Mouse (Mus musculus) lung, postnatal 0 days (tissue): ENCODE data around the gene Scgb3a1. TPM values are rescaled to one million over a fixed set of nuclear protein-coding genes. Genes with fewer than 3 reads are reported as not detected.

ENCODE experiments used
- ATAC-seq: fragments of 200-750 bp; cut with Nextera tagmentation; 2 replicates; pipeline ENCODE4 v1.8.0; 2017; ENCODE audit warnings: moderate library complexity
- DNase-seq: peaks from one replicate; pipeline ENCODE4 v3.0.0-alpha.2; 2016; ENCODE audit warnings: low spot score
- H3K27ac ChIP-seq: fragments of 300-500 bp; sonication (generic); 2 replicates; pipeline ENCODE4 v1.5.1; 2014; ENCODE audit warnings: antibody characterized with exemption, mild to moderate bottlenecking, low read length, mixed read lengths
- H3K27me3 ChIP-seq: fragments of 300-500 bp; sonication (generic); replicated peaks from 2 replicates; pipeline ENCODE4 v1.6.1; 2014; ENCODE audit warnings: low read length, mixed read lengths; ENCODE audit not compliant: insufficient read depth
- H3K36me3 ChIP-seq: fragments of 300-500 bp; sonication (generic); 2 replicates; pipeline ENCODE4 v1.6.1; 2014; ENCODE audit warnings: low read length, mixed read lengths; ENCODE audit not compliant: insufficient read depth
- H3K4me1 ChIP-seq: fragments of 300-500 bp; sonication (generic); 2 replicates; pipeline ENCODE4 v1.6.1; 2014; ENCODE audit warnings: antibody characterized with exemption, low read depth, low read length, mixed read lengths; ENCODE audit not compliant: insufficient read depth
- H3K4me2 ChIP-seq: fragments of 300-500 bp; sonication (generic); replicated peaks from 2 replicates; pipeline ENCODE4 v1.6.1; 2014; ENCODE audit warnings: low read depth, mild to moderate bottlenecking, low read length, moderate library complexity, mixed read lengths
- H3K4me3 ChIP-seq: fragments of 300-500 bp; sonication (generic); 2 replicates; pipeline ENCODE4 v1.5.1; 2014; ENCODE audit warnings: low read depth, low read length
- H3K9ac ChIP-seq: fragments of 300-500 bp; sonication (generic); replicated peaks from 2 replicates; pipeline ENCODE4 v1.6.1; 2014; ENCODE audit warnings: low read depth, mild to moderate bottlenecking
- H3K9me3 ChIP-seq: fragments of 300-500 bp; sonication (generic); 2 replicates; pipeline ENCODE4 v1.6.1; 2016; ENCODE audit warnings: low read length, mixed read lengths
- CTCF ChIP-seq: IDR thresholded peaks from 2 replicates; pipeline ENCODE4 v1.5.1; 2016; ENCODE audit warnings: antibody characterized with exemption, mild to moderate bottlenecking
- EP300 ChIP-seq: IDR thresholded peaks from 2 replicates; pipeline ENCODE4 v1.6.1; 2016; ENCODE audit warnings: antibody characterized with exemption, mild to moderate bottlenecking, control low read depth
- WGBS: fragments of 180-500 bp; shearing (Covaris S2); extraction: QIAGEN DNeasy Blood & Tissue Kit; methylation state at CpG from one replicate; pipeline ENCODE4 v1.1.7; 2014; 5-methylcytosine and 5-hydroxymethylcytosine counted together
- polyA plus RNA-seq: library from polyadenylated mRNA; unstranded; fragments of >200 nt; fragmentation: Nextera tagmentation; extraction: Ambion mirVana; gene quantifications from 2 replicates; pipeline ENCODE4 v1.2.1, GENCODE M21; 2015

The Scgb3a1 gene
- polyA plus RNA-seq, 1 experiment from 2014 or later: 261 TPM

- Histone ChIP-seq H3K4me1 (no peaks in the 10 kb centered on the region; the same call in 1 of the 2 replicates), H3K4me2 (no peak overlapping the region), H3K27ac (no peak overlapping the region), H3K9me3 (no peaks in the 10 kb centered on the region), H3K9ac (no peak overlapping the region), H3K4me3 (no peak overlapping the region), H3K27me3 (no peaks in the 10 kb centered on the region), H3K36me3 (peaks cover 13% of the 10 kb centered on the region; the same call in 1 of the 2 replicates)
- TF ChIP-seq CTCF: no peak
- TF ChIP-seq EP300: no peak
- ATAC-seq (no peak), DNase-seq (no peak)
- WGBS: 92% methylated on average over 2 of the region's 2 CpGs
Observed at GRCm38 (mm10) chr11:49696472-49696871, 33.1 kb downstream of the Scgb3a1 start.

- H3K27ac ChIP-seq: no peak overlapping the region
- H3K27me3 ChIP-seq: no peaks in the 10 kb centered on the region
- DNase-seq: no peak
- no peaks in the 10 kb centered on the region; the same call in 1 of the 2 replicates for H3K4me1 ChIP-seq
- H3K9ac ChIP-seq: no peak overlapping the region
- WGBS: 89% methylated on average over 5 of the region's 5 CpGs
- no peak overlapping the region for H3K4me3 ChIP-seq
- TF ChIP-seq EP300 (no peak), CTCF (no peak)
- ATAC-seq: no peak
- H3K36me3 ChIP-seq: peaks cover 13% of the 10 kb centered on the region; the same call in 1 of the 2 replicates
- H3K9me3 ChIP-seq: no peaks in the 10 kb centered on the region
- no peak overlapping the region for H3K4me2 ChIP-seq
Observed at GRCm38 (mm10) chr11:49697779-49698178, 34.4 kb downstream of the Scgb3a1 start.

- Histone ChIP-seq H3K9ac (no peak overlapping the region), H3K4me1 (no peaks in the 10 kb centered on the region; the same call in 1 of the 2 replicates), H3K36me3 (peaks cover 13% of the 10 kb centered on the region; the same call in 1 of the 2 replicates), H3K27me3 (no peaks in the 10 kb centered on the region), H3K9me3 (no peaks in the 10 kb centered on the region), H3K27ac (no peak overlapping the region), H3K4me3 (no peak overlapping the region), H3K4me2 (no peak overlapping the region)
- 96% methylated on average over 1 of the region's 1 CpGs for WGBS
- no peak for TF ChIP-seq CTCF
- no peak for TF ChIP-seq EP300
- no peak for ATAC-seq
- DNase-seq: no peak
Observed at GRCm38 (mm10) chr11:49699079-49699478, 35.7 kb downstream of the Scgb3a1 start.

GRCm38 (mm10) chr11:49702014-49702413 is 38.6 kb downstream of the Scgb3a1 start:
- H3K4me3 ChIP-seq: no peak overlapping the region
- DNase-seq (no peak), ATAC-seq (no peak)
- no peaks in the 10 kb centered on the region for H3K4me1 ChIP-seq
- H3K27ac ChIP-seq: no peak overlapping the region
- H3K36me3 ChIP-seq: peaks cover 13% of the 10 kb centered on the region; the same call in 1 of the 2 replicates
- WGBS: 97% methylated on average over 8 of the region's 8 CpGs
- no peak for TF ChIP-seq CTCF
- TF ChIP-seq EP300: no peak
- no peaks in the 10 kb centered on the region for H3K9me3 ChIP-seq
- H3K27me3 ChIP-seq: no peaks in the 10 kb centered on the region
- no peak overlapping the region for H3K4me2 ChIP-seq
- H3K9ac ChIP-seq: no peak overlapping the region

DNA sequence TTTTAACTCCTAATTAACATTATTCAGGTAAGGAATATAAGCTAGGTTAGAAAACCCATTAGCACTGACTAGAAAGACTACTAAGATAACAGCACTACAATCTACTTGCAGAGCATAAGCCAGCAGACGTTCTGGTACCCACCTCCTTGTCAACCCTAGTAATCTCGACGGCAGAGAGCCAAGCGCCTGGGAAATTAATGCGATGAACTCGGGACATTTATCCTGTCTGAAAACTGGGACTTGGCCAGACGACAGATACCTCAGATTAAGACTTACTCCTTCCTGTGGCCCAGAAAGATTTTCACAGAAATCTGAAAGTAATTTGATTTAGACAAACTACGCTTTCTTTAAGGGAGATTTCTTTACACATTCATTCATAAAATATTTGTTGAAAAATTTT is 41.4 kb downstream of the Scgb3a1 start:
- Histone ChIP-seq H3K9ac (no peak overlapping the region), H3K36me3 (peaks cover under 1% of the 10 kb centered on the region; the same call in 1 of the 2 replicates), H3K27me3 (no peaks in the 10 kb centered on the region), H3K4me1 (peaks cover 3% of the 10 kb centered on the region; the same call in 1 of the 2 replicates), H3K4me3 (no peak overlapping the region), H3K4me2 (no peak overlapping the region), H3K27ac (no peak overlapping the region), H3K9me3 (no peaks in the 10 kb centered on the region)
- TF ChIP-seq CTCF (no peak), EP300 (no peak)
- WGBS: 73% methylated on average over 8 of the region's 8 CpGs
- no peak for ATAC-seq
- DNase-seq: no peak

- no peaks in the 10 kb centered on the region for H3K9me3 ChIP-seq
- WGBS: 59% methylated on average over 2 of the region's 2 CpGs
Observed at GRCm38 (mm10) chr11:49707834-49708233, 44.4 kb downstream of the Scgb3a1 start.

More at GRCm38 (mm10) chr11:49707834-49708233, 44.4 kb downstream of the Scgb3a1 start:
- Histone ChIP-seq H3K4me3 (no peak overlapping the region), H3K9ac (no peak overlapping the region), H3K4me1 (peaks cover 3% of the 10 kb centered on the region; the same call in 1 of the 2 replicates), H3K36me3 (no peaks in the 10 kb centered on the region), H3K27me3 (no peaks in the 10 kb centered on the region), H3K27ac (no peak overlapping the region), H3K4me2 (no peak overlapping the region)
- no peak for DNase-seq
- ATAC-seq: no peak
- TF ChIP-seq EP300 (no peak), CTCF (no peak)
